Mouse (Mus musculus) left cerebral cortex, postnatal 25 days (tissue): Measurements from ENCODE around the gene Hscb. TPM values are rescaled to one million over a fixed set of nuclear protein-coding genes. Genes with fewer than 3 reads are reported as not detected.

Experiments
- DNase-seq, 2 experiments: peaks; one replicate each; pipeline ENCODE4 v3.0.0; 2022; ENCODE audit warnings: low spot score in 2 of 2, mixed read lengths in 1 of 2
- intact Hi-C: fragments of 180-260 bp; cut with DNase I; formaldehyde crosslinking; loops from one replicate; pipeline ENCODE4 v1.15.1; 2025
- total RNA-seq, 2 experiments: library from RNA; stranded (reverse); gene quantifications; 2 replicates each; pipeline ENCODE4 v1.2.3; 2021

Gene Hscb
- total RNA-seq, 2 experiments from 2014 or later: 8.8 to 12.0 TPM

DNA sequence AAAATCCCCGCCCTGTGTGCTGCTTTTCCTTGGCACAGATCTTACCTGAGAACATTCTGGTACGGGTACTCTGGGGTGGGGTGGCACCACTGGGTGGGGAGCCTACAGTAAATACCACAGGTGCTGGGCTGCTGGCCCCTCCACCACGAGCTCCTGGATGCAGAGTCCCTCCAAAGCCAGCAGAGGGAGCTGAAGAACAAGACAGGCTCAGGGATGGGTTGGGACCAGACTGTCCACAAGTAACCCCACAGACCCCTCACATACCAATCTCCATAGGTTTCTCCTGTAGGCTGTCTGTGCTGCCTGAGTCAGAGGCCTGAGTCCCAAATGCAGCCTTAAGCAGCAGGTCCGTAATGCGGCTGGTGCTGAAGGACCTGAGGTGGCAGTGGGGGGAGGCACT lies 50.9 kb downstream of the Hscb start:
- intact Hi-C loops: loop anchor here (5.0 kb wide), 1 partner anchor 474 kb away; no protein-coding TSS in a partner anchor
- no peak for DNase-seq

DNA sequence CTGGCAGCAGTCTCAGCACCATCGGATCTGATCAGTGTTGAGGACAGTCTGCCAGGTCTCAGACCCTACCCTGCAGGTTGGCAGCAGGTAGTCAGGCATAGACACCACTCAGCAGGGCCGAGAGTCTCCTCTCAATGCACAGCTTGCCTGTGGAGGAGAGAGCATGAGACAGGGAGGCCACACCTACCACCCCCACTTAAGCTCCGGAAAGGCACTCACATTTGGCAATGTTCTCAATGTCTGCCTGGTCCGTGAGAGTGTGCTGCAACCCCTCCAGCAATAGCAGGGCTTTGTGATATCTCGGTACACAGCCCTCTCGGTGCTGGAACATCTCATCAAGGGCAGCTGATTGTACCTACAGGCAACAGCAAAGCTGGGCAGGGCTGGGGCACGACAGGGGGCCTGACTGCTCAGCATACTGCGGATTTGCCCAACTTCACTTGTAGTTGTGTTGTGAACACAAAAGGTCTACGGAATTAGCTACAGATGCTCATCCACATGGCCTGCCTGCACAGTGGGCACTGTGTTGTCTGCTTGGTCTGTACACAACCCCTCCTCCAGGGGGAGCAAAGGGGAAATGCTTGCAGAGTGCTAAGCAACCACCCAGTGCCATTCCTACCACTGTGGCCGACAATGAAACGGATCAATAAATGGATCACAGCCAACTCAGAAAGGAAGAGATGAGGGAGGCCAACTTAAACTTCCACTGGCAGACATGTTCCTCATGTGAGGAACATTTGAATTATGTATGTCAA lies 53.3 kb downstream of the Hscb start:
- intact Hi-C loops: loop anchor here (5.0 kb wide), 1 partner anchor 476 kb away; no protein-coding TSS in a partner anchor
- peak; percentile 44 to 69 for DNase-seq

DNA sequence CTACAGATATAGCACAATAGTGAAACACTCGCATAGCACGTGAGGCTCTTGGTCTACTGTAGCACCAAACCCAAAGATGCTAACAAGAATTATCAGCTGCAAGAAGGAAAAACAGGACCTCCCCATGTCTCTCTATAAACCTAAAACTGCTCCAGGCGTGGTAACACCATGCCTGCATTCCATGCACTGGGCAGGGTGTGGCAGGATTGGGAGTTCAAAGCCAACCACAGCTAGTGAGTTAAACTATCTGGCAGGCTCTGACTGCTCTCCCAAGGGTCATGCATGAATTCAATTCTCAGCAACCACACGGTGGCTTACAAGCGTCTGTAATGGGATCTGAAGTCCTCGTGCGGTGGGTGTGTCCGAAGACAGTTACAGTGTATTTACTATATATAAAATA lies 56.4 kb downstream of the Hscb start:
- DNase-seq: no peak
- intact Hi-C loops: no loop called here

DNA sequence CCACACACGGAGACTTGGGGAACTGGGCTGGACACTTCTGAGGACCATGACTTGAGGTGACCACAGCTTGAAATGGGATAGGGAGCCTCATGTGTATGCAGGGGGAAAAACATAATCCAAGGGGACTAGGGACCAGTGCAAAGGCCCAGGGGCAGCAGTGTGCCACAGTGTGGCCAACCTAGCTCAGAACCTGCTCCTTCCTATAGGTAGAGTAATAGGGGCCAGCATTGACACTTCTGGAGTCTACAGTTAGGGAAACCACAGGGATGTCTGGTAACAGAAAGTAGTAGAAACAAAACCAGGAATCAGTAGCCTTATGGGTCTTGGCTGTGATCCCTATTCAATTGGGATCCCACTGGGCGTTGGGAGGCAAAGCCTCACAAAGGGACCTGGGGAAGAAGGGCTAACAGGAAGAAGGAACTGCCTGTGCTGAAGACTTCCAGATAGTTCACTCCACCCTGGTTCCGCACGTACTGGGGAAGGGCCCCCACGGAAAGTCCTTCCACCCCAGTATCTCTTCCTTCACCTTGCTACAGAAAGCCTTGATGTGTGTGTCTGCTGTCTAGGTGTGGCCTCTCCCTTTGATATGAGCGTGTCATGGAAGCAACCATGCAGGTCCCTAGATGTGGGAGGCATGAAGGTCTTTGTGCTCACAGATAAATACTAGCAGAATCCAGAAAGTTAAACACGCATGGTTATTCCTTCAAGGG lies 57.9 kb downstream of the Hscb start:
- no peak for DNase-seq
- intact Hi-C loops: no loop called here

DNA sequence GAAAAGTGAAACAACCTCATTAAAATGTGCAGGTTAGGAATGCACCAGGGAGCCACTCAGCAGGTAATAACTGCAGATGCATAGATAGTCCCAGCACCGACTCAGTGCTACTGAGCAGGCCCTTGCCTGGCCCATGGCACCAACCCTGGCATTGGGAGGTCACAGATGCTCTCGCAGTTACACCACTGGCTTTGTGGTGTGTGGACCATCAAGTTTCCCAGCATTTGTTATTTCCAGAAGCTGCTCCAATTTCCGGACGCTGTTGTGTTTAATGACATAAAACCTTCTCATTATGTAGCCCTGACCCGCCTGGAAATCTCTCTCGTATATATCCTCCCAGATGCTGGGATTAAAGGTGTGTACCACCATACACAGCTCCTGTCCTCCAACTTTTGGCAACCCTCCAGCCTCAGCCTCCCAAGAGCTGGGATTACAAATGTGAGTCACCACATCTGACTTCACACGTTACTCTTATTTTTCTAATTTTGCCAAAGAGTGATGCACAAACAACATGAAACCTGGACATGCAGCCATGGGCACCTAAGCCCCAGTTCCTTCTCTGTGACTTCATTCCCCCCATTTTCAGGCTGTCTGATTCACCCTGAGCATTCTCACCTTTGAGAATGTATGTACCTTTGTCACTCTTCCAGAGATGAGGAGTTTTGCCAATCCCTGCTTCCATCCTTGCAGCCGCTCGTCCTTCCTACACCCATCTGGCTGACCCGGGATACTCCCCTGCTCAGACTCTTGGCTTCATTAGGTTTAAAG lies 58.6 kb downstream of the Hscb start:
- intact Hi-C loops: no loop called here
- peak; percentile 27 to 43 for DNase-seq

DNA sequence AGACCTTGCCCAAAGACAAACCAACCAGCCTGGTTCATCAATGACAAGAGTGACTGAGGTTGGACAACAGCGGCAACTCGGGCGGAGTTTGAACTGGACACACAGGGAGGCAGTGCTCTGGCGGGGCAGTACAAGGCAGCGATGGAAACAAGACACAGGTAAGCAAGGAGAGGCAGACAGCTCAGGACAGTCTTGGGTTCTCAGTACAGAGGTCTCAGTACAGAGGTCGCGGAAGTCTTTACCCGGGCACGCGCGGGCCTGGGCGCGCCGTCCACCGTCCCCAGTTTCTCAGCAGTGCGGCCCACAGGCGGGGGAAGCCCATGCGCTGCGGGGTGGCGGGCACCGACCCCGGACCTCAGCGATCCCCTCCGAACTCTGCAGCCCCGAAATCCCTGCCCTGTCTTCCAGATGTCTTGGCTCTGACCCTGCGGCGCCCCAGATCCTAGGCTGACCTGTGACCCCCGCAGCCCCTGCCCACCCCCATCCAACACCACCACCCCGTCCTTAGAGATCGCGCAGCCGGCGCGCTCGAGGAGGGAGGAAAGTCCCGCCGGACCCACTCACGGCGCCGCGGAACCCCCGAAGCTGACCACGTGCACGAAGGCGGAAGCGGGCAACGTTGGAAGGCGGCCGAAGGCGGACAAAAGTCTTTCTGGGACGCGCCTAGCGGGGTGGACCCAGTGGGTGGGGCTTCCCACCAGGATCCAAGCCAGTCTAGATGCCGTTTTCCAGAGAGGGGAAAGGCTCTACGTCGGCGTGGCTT lies 59.4 kb downstream of the Hscb start, which contains the start of gene Pus1:
Gene Pus1, minus strand, starts transcription at position 662 of the 763 bp plus-strand sequence.
- intact Hi-C loops: no loop called here

DNA sequence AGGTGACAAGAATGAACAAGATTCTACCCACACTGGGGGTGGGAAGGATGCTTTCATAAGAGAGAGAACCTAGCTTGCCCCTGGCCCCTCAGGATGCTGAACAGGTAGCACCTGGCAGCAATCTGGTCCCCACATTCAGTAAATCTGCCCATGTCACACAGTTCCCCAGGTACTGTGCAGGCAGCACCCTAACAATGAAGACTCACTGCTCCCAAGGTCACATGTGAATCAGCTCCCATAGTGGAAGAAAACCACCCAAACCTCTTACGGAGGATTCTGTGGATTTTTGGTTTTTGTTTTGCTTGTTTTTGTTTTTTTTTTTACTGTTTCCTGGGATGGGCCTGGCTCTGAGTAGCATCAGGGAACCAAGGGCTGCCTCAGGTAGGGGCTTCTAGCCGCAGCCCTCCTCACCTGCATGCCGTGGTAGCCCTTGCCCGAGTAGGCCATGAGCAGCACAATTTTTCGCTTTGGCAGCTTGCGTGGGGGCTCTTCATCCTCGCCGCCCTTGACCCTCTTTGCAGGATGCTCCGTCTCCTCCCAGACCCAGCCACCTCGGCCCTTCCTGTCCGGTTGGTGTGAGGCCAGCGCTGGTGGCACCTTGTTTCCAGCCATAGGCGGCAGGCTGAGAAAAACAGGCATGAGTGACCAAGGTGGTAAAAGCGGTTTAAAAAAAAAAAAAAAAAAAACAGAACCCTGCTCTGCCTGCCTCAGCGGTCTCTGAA lies 60.1 kb downstream of the Hscb start:
- intact Hi-C loops: no loop called here
- no peak for DNase-seq

More for the DNA sequence above, 59.4 kb downstream of the Hscb start, which contains the start of gene Pus1:
- peak; percentile 93 to 96 for DNase-seq

Other genes with a start within 250 kb of the Hscb start
- 10 to 100 TPM; 24.9 to 25.6 TPM for gene Noc4l, start 186.4 kb downstream of the Hscb start, total RNA-seq
- gene Ddx51, start 186.3 kb downstream of the Hscb start, total RNA-seq: 10 to 100 TPM; 23.7 to 26.4 TPM
- 100 to 1,000 TPM in 1 of 2 experiments, 10 to 100 TPM in 1; 92.6 to 100 TPM for gene Ep400, start 69.1 kb downstream of the Hscb start, total RNA-seq
- 10 to 100 TPM; 18.2 to 21.4 TPM for gene Pus1, start 59.1 kb downstream of the Hscb start, total RNA-seq
- gene Ulk1, start 29.7 kb downstream of the Hscb start, total RNA-seq: 10 to 100 TPM; 66.8 to 72.7 TPM
- gene Chek2, start 202 bp upstream of the Hscb start, total RNA-seq: 1 to 10 TPM; 1.2 to 1.4 TPM
- 10 to 100 TPM; 11.6 to 13.2 TPM for gene Ttc28, start 40.0 kb upstream of the Hscb start, total RNA-seq